Mouse (Mus musculus) midbrain, embryonic 12.5 days (tissue): Measurements from ENCODE around the gene Aox2. TPM values are rescaled to one million over a fixed set of nuclear protein-coding genes. Genes with fewer than 3 reads are reported as not detected.
A peak's percentile ranks its signal among the peaks of the same experiment; 100 is the strongest.
"Not testable (repeated sequence)": the region's sequence is repeated elsewhere in the genome, so short reads cannot be mapped to it uniquely, and the experiment has no call there.

Source experiments
- ATAC-seq: fragments of 200-750 bp; cut with Nextera tagmentation; 2 replicates; pipeline ENCODE4 v1.8.0; 2017; ENCODE audit warnings: low read depth, moderate TSS enrichment, moderate library complexity; ENCODE audit not compliant: low FRiP score
- H3K27ac ChIP-seq: fragments of 300-500 bp; sonication (generic); replicated peaks from 2 replicates; pipeline ENCODE4 v1.5.1; 2016; ENCODE audit warnings: mild to moderate bottlenecking
- H3K27me3 ChIP-seq: fragments of 300-500 bp; sonication (generic); 2 replicates; pipeline ENCODE4 v1.6.1; 2016; ENCODE audit warnings: mild to moderate bottlenecking
- H3K36me3 ChIP-seq: fragments of 300-500 bp; sonication (generic); 2 replicates; pipeline ENCODE4 v1.6.1; 2016
- H3K4me1 ChIP-seq: fragments of 300-500 bp; sonication (generic); 2 replicates; pipeline ENCODE4 v1.6.1; 2016
- H3K4me2 ChIP-seq: fragments of 300-500 bp; sonication (generic); replicated peaks from 2 replicates; pipeline ENCODE4 v1.6.1; 2016; ENCODE audit warnings: mild to moderate bottlenecking, moderate library complexity
- H3K4me3 ChIP-seq: fragments of 300-500 bp; sonication (generic); 2 replicates; pipeline ENCODE4 v1.5.1; 2016; ENCODE audit warnings: mild to moderate bottlenecking
- H3K9ac ChIP-seq: fragments of 300-500 bp; sonication (generic); replicated peaks from 2 replicates; pipeline ENCODE4 v1.6.1; 2016; ENCODE audit warnings: mild to moderate bottlenecking, moderate library complexity
- H3K9me3 ChIP-seq: fragments of 300-500 bp; sonication (generic); 2 replicates; pipeline ENCODE4 v1.6.1; 2016; ENCODE audit warnings: mild to moderate bottlenecking
- WGBS: fragments of 180-500 bp; shearing (Covaris S2); methylation state at CpG from one replicate; pipeline ENCODE4 v1.1.7; 2016; 5-methylcytosine and 5-hydroxymethylcytosine counted together
- polyA plus RNA-seq: library from polyadenylated mRNA; unstranded; fragments of >200 nt; fragmentation: Nextera tagmentation; extraction: Ambion mirVana; gene quantifications from 2 replicates; pipeline ENCODE4 v1.2.1, GENCODE M21; 2016

The Aox2 gene
- polyA plus RNA-seq, 1 experiment from 2014 or later = not detected

GRCm38 (mm10) chr1:58358958-58359901 lies 81.1 kb downstream of the Aox2 start:
- whole genome bisulfite sequencing = 89% methylated on average over 19 of the region's 19 CpGs
- no peak overlapping the region for H3K9ac ChIP-seq
- H3K9me3 ChIP-seq = no peaks in the 10 kb centered on the region
- H3K27ac ChIP-seq = no peak overlapping the region
- no peaks in the 10 kb centered on the region for H3K36me3 ChIP-seq
- ATAC-seq = no peak
- H3K4me1 ChIP-seq = no peaks in the 10 kb centered on the region
- no peak overlapping the region for H3K4me3 ChIP-seq
- H3K27me3 ChIP-seq = no peaks in the 10 kb centered on the region
- H3K4me2 ChIP-seq = no peak overlapping the region

- Histone ChIP-seq H3K4me1 (no peaks in the 10 kb centered on the region), H3K9ac (no peak overlapping the region), H3K9me3 (no peaks in the 10 kb centered on the region), H3K27ac (no peak overlapping the region), H3K4me2 (no peak overlapping the region), H3K36me3 (no peaks in the 10 kb centered on the region), H3K4me3 (no peak overlapping the region), H3K27me3 (no peaks in the 10 kb centered on the region)
- ATAC-seq = no peak
- WGBS = 57% methylated on average over 4 of the region's 4 CpGs
Measured at GRCm38 (mm10) chr1:58362296-58362695, 84.2 kb downstream of the Aox2 start.

- H3K4me3 ChIP-seq = no peak overlapping the region
- H3K27ac ChIP-seq = no peak overlapping the region
- H3K27me3 ChIP-seq = no peaks in the 10 kb centered on the region
- H3K36me3 ChIP-seq = no peaks in the 10 kb centered on the region
- H3K9ac ChIP-seq = no peak overlapping the region
- no peak overlapping the region for H3K4me2 ChIP-seq
- 89% methylated on average over 12 of the region's 12 CpGs for WGBS
- H3K9me3 ChIP-seq = no peaks in the 10 kb centered on the region
- H3K4me1 ChIP-seq = no peaks in the 10 kb centered on the region
- ATAC-seq = no peak
Measured at GRCm38 (mm10) chr1:58364551-58364950, 86.4 kb downstream of the Aox2 start.

- no peaks in the 10 kb centered on the region for H3K4me1 ChIP-seq
- no peaks in the 10 kb centered on the region for H3K36me3 ChIP-seq
- 98% methylated on average over 3 of the region's 3 CpGs for WGBS
- no peak overlapping the region for H3K9ac ChIP-seq
- no peak overlapping the region for H3K27ac ChIP-seq
- no peaks in the 10 kb centered on the region for H3K9me3 ChIP-seq
- H3K4me2 ChIP-seq = no peak overlapping the region
- no peaks in the 10 kb centered on the region for H3K27me3 ChIP-seq
- ATAC-seq = no peak
- H3K4me3 ChIP-seq = no peak overlapping the region
Measured at GRCm38 (mm10) chr1:58365829-58366228, 87.7 kb downstream of the Aox2 start.

GRCm38 (mm10) chr1:58366737-58367471 lies 88.8 kb downstream of the Aox2 start:
- H3K4me1 ChIP-seq = no peaks in the 10 kb centered on the region
- H3K27ac ChIP-seq = no peak overlapping the region
- ATAC-seq = no peak
- no peaks in the 10 kb centered on the region for H3K27me3 ChIP-seq
- no peaks in the 10 kb centered on the region for H3K36me3 ChIP-seq
- H3K4me2 ChIP-seq = no peak overlapping the region
- 87% methylated on average over 12 of the region's 12 CpGs for WGBS
- H3K9me3 ChIP-seq = no peaks in the 10 kb centered on the region
- H3K9ac ChIP-seq = no peak overlapping the region
- no peak overlapping the region for H3K4me3 ChIP-seq

GRCm38 (mm10) chr1:58369716-58370115 lies 91.6 kb downstream of the Aox2 start:
- Histone ChIP-seq H3K9ac (no peak overlapping the region), H3K4me3 (no peak overlapping the region), H3K27ac (no peak overlapping the region), H3K4me2 (no peak overlapping the region), H3K27me3 (no peaks in the 10 kb centered on the region), H3K36me3 (no peaks in the 10 kb centered on the region), H3K9me3 (no peaks in the 10 kb centered on the region), H3K4me1 (no peaks in the 10 kb centered on the region)
- WGBS = 72% methylated on average over 2 of the region's 2 CpGs
- ATAC-seq = no peak

- H3K4me1 ChIP-seq, H3K4me2 ChIP-seq, H3K9me3 ChIP-seq, H3K27me3 ChIP-seq, H3K4me3 ChIP-seq, ATAC-seq, H3K9ac ChIP-seq, H3K36me3 ChIP-seq, H3K27ac ChIP-seq: not testable (repeated sequence)
- 84% methylated on average over 2 of the region's 2 CpGs for WGBS
Measured at GRCm38 (mm10) chr1:58374266-58374665, 96.1 kb downstream of the Aox2 start.

- no peak overlapping the region for H3K27ac ChIP-seq
- H3K4me1 ChIP-seq = no peaks in the 10 kb centered on the region
- no peaks in the 10 kb centered on the region for H3K9me3 ChIP-seq
- ATAC-seq = no peak
- WGBS = 84% methylated on average over 3 of the region's 3 CpGs
- H3K9ac ChIP-seq = no peak overlapping the region
- H3K4me2 ChIP-seq = no peak overlapping the region
- H3K27me3 ChIP-seq = no peaks in the 10 kb centered on the region
- no peak overlapping the region for H3K4me3 ChIP-seq
- no peaks in the 10 kb centered on the region for H3K36me3 ChIP-seq
Measured at GRCm38 (mm10) chr1:58375574-58376147, 97.5 kb downstream of the Aox2 start.

GRCm38 (mm10) chr1:58382586-58383281 lies 104.6 kb downstream of the Aox2 start:
- H3K27me3 ChIP-seq = no peaks in the 10 kb centered on the region
- no peaks in the 10 kb centered on the region for H3K9me3 ChIP-seq
- H3K4me1 ChIP-seq = no peaks in the 10 kb centered on the region
- no peak for ATAC-seq
- no peak overlapping the region for H3K9ac ChIP-seq
- H3K4me3 ChIP-seq = no peak overlapping the region
- H3K27ac ChIP-seq = no peak overlapping the region
- WGBS = 75% methylated on average over 5 of the region's 5 CpGs
- no peak overlapping the region for H3K4me2 ChIP-seq
- H3K36me3 ChIP-seq = no peaks in the 10 kb centered on the region

- no peak for ATAC-seq
Measured at GRCm38 (mm10) chr1:58391421-58392267, 113.5 kb downstream of the Aox2 start.

GRCm38 (mm10) chr1:58392268-58392651 lies 114.1 kb downstream of the Aox2 start:
- Histone ChIP-seq H3K4me3 (peak overlapping the region; percentile 100), H3K9me3 (no peaks in the 10 kb centered on the region), H3K27ac (peak overlapping the region; percentile 97), H3K27me3 (no peaks in the 10 kb centered on the region), H3K36me3 (peaks cover 26% of the 10 kb centered on the region), H3K4me2 (peak overlapping the region; percentile 81), H3K9ac (peak overlapping the region; percentile 98), H3K4me1 (peaks cover 15% of the 10 kb centered on the region)
- 0% methylated on average over 13 of the region's 16 CpGs for WGBS
- no peak for ATAC-seq

More at GRCm38 (mm10) chr1:58391421-58392267, 113.5 kb downstream of the Aox2 start:
- Histone ChIP-seq H3K27me3 (no peaks in the 10 kb centered on the region), H3K27ac (peak overlapping the region; percentile 97), H3K4me2 (peak overlapping the region; percentile 81), H3K36me3 (peaks cover 20% of the 10 kb centered on the region), H3K9me3 (no peaks in the 10 kb centered on the region), H3K4me1 (peaks cover 15% of the 10 kb centered on the region), H3K9ac (peak overlapping the region; percentile 98), H3K4me3 (peak overlapping the region; percentile 100)
- 44% methylated on average over 19 of the region's 19 CpGs for WGBS
